Comparison of ENCODE assay signal across 18 mouse cellular contexts in the genomic region with DNA sequence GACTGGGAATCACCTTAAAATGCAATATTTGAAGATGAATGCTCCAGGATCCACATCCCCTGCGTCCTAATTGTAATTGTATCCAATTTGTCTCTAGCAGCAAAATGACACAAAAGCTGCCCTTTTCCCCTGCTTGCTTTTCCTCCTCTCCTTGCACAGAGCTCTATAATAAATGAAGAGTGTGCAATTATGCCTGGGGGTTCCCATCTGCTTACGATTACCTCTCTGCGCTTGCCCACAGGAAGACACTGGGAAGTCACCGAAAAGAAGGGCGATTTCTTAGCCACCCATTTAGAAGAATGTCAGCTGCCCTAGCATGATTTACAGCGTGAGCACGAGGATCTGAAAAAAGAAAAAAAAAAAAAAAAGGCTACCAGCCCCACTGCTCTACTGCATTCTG.
A peak's percentile ranks its signal among the peaks of the same experiment; 100 is the strongest.
DNase-seq lines count a peak whose midpoint lies in the region; ATAC-seq lines count a peak whose summit lies in the region.
"Had no signal": no experiment of that assay in that cellular context is flagged by ENCODE, and none has a peak within 500 bp of the region (broad histone marks: within the 10 kb centered on the region; RNA-seq: fewer than 3 reads in every experiment).

No protein-coding gene starts in this region.

- H3K4me2 ChIP-seq in hindbrain, embryonic 11.5 days (replicated peaks; ENCODE audit: low read depth, low read length), result no peak overlapping the region
- peak overlapping the region; percentile 16; the same call in 1 of the 2 replicates for H3K4me2 ChIP-seq in embryonic facial prominence, embryonic 14.5 days (ENCODE audit: low read depth, low read length)
- H3K4me2 ChIP-seq: heart, embryonic 15.5 days; liver, embryonic 13.5 days; midbrain, embryonic 11.5 days had no signal

- H3K27ac ChIP-seq in hindbrain, embryonic 11.5 days (ENCODE audit: low read depth, low read length), result no peak overlapping the region
- no peak overlapping the region for H3K27ac ChIP-seq in hindbrain, embryonic 10.5 days
- no peak overlapping the region for H3K27ac ChIP-seq in embryonic facial prominence, embryonic 14.5 days (replicated peaks; ENCODE audit: low read depth, low read length)
- no peak overlapping the region for H3K27ac ChIP-seq in limb, embryonic 10.5 days
- H3K27ac ChIP-seq: heart, embryonic 15.5 days; liver, embryonic 13.5 days had no signal

- WGBS in hindbrain, embryonic 11.5 days, result 51% methylated on average over 7 of the region's 7 CpGs
- 62% methylated on average over 7 of the region's 7 CpGs for WGBS in hindbrain, embryonic 10.5 days
- 26% methylated on average over 7 of the region's 7 CpGs for WGBS in embryonic facial prominence, embryonic 14.5 days
- 20% methylated on average over 7 of the region's 7 CpGs for WGBS in limb, embryonic 10.5 days

- H3K4me3 ChIP-seq in hindbrain, embryonic 11.5 days (ENCODE audit: low read depth, low read length), result no peak overlapping the region
- H3K4me3 ChIP-seq in hindbrain, embryonic 10.5 days, result no peak overlapping the region
- no peak overlapping the region for H3K4me3 ChIP-seq in embryonic facial prominence, embryonic 14.5 days (ENCODE audit: low read depth, low read length)
- no peak overlapping the region for H3K4me3 ChIP-seq in limb, embryonic 10.5 days
- H3K4me3 ChIP-seq: heart, embryonic 15.5 days; liver, embryonic 13.5 days had no signal

- H3K27me3 ChIP-seq in hindbrain, embryonic 11.5 days (ENCODE audit: control insufficient read depth, insufficient read depth, low read length), result no peaks in the 10 kb centered on the region
- no peaks in the 10 kb centered on the region for H3K27me3 ChIP-seq in hindbrain, embryonic 10.5 days (ENCODE audit: insufficient read depth, poor library complexity, severe bottlenecking)
- no peaks in the 10 kb centered on the region for H3K27me3 ChIP-seq in embryonic facial prominence, embryonic 14.5 days (replicated peaks; ENCODE audit: control insufficient read depth, insufficient read depth, low read length)
- H3K27me3 ChIP-seq in limb, embryonic 10.5 days (ENCODE audit: low read depth, poor library complexity, severe bottlenecking), result no peaks in the 10 kb centered on the region
- H3K27me3 ChIP-seq: heart, embryonic 15.5 days; liver, embryonic 13.5 days had no signal

- intact Hi-C loops in heart, postnatal 25 days (cut with DNase I), result no loop called here

- 0 out of 2 replicates have a peak, but pooled peaks have one; percentile 31 for ATAC-seq in hindbrain, embryonic 11.5 days (ENCODE audit: low FRiP score)
- ATAC-seq in embryonic facial prominence, embryonic 14.5 days (ENCODE audit: low read depth), result no peak
- ATAC-seq: Patski had no signal

- DNase-seq in hindbrain, embryonic 11.5 days (ENCODE audit: low spot score), result peak; percentile 13
- no peak for DNase-seq in hindbrain, embryonic 10.5 days (ENCODE audit: low spot score)
- peak; percentile 14 for DNase-seq in embryonic facial prominence, embryonic 14.5 days (ENCODE audit: low spot score)
- DNase-seq in limb, embryonic 10.5 days (ENCODE audit: low spot score), result peak; percentile 35
- peak; percentile 52 for DNase-seq in retina, postnatal 1 day
- no peak for DNase-seq in lung, adult 18-20 months
- DNase-seq in heart, postnatal 25 days (ENCODE audit: low spot score), result no peak
- DNase-seq in heart, adult 11 months, result no peak
- DNase-seq: B cell, adult 2 months; kidney, adult 8-10 months; kidney, postnatal 4 days; layer of hippocampus, postnatal 36 days; left cerebral cortex, postnatal 4 days; liver, embryonic 13.5 days; thymus, postnatal 25 days had no signal

- no peaks in the 10 kb centered on the region for H3K4me1 ChIP-seq in hindbrain, embryonic 11.5 days (replicated peaks; ENCODE audit: control insufficient read depth, insufficient read depth, low read length)
- peaks cover 5% of the 10 kb centered on the region; the same call in 1 of the 2 replicates for H3K4me1 ChIP-seq in hindbrain, embryonic 10.5 days (replicated peaks)
- peaks cover 3% of the 10 kb centered on the region; the same call in 1 of the 2 replicates for H3K4me1 ChIP-seq in embryonic facial prominence, embryonic 14.5 days (ENCODE audit: control insufficient read depth, insufficient read depth, low read length)
- peaks cover 28% of the 10 kb centered on the region for H3K4me1 ChIP-seq in limb, embryonic 10.5 days
- H3K4me1 ChIP-seq: heart, embryonic 15.5 days; liver, embryonic 13.5 days had no signal

- H3K9ac ChIP-seq in hindbrain, embryonic 11.5 days (ENCODE audit: low read depth, low read length), result no peak overlapping the region
- no peak overlapping the region for H3K9ac ChIP-seq in embryonic facial prominence, embryonic 14.5 days (ENCODE audit: low read depth, low read length)
- H3K9ac ChIP-seq: heart, embryonic 15.5 days; liver, embryonic 13.5 days had no signal

- H3K36me3 ChIP-seq in hindbrain, embryonic 11.5 days (ENCODE audit: control insufficient read depth, insufficient read depth, low read length), result no peaks in the 10 kb centered on the region
- H3K36me3 ChIP-seq in hindbrain, embryonic 10.5 days, result no peaks in the 10 kb centered on the region
- H3K36me3 ChIP-seq in embryonic facial prominence, embryonic 14.5 days (ENCODE audit: control insufficient read depth, insufficient read depth, low read length), result no peaks in the 10 kb centered on the region
- no peaks in the 10 kb centered on the region for H3K36me3 ChIP-seq in limb, embryonic 10.5 days
- H3K36me3 ChIP-seq: heart, embryonic 15.5 days; liver, embryonic 13.5 days had no signal

- no peaks in the 10 kb centered on the region for H3K9me3 ChIP-seq in hindbrain, embryonic 11.5 days (ENCODE audit: control insufficient read depth, low read length)
- 0 out of 2 replicates have a peak, but pooled peaks cover 3% of the 10 kb centered on the region for H3K9me3 ChIP-seq in hindbrain, embryonic 10.5 days
- H3K9me3 ChIP-seq in embryonic facial prominence, embryonic 14.5 days (ENCODE audit: control insufficient read depth, low read length), result no peaks in the 10 kb centered on the region
- H3K9me3 ChIP-seq in limb, embryonic 10.5 days (replicated peaks), result no peaks in the 10 kb centered on the region
- H3K9me3 ChIP-seq: heart, embryonic 15.5 days had no signal

Comparison
In these comparisons a context has a peak if more than half of its experiments do, and no peak if none do; other contexts are left out.
1. DNase-seq: peak in hindbrain, embryonic 11.5 days (single experiment), embryonic facial prominence, embryonic 14.5 days (single experiment), limb, embryonic 10.5 days (single experiment) and retina, postnatal 1 day (single experiment); none in hindbrain, embryonic 10.5 days (single experiment), lung, adult 18-20 months (0 of 2), heart, postnatal 25 days (single experiment) and heart, adult 11 months (single experiment).